Mouse (Mus musculus): Measurements from ENCODE around the gene Olfr1289. TPM values are rescaled to one million over a fixed set of nuclear protein-coding genes. Genes with fewer than 3 reads are reported as not detected.

The Olfr1289 gene
- total RNA-seq (2021): not detected in 2 replicates
- long read RNA-seq, experiment 1: 0 reads
- long read RNA-seq, experiment 2: 0 reads

DNA sequence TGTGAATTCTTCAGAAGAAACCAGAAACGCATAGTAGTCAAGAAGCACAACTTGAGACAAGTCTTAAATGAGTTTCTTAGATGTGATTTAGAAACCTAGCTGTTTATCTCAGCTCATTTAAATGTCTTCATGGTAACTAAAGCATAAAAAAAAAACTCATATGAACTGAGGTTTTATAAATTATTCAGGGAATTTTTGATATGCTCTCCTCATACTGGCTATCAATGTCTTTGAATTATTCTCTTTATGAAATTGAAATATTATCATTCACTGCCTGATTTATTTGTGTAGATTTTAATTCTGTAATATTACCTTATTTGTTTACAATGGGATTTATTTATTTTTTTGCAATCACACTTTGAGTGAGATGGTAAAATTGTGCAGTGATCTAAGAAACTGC, at the start of gene Olfr1289:
TSS of gene Olfr1289 (plus strand) at position 301 of the 400 bp plus-strand sequence.
- DNase-seq: no peak

DNA sequence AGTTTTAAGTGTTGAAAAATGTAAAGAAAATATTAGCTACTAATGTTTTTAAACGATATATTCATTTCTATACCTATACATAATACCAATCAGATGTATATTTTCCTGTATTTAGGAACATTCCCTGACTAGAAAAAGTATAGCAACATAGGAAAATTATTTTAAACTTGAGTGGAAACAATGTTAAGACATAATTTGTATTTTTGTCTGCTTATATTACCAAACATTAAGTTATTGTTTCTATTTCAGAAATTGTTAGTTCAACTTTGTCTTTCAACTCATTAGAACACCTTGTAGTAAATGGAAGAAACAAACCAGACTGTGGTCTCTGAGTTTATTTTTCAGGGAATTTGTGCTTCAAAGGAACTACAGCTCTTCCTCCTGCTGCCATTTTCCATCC, 31.8 kb upstream of the Olfr1289 start, which contains the start of gene Olfr1287:
TSS of gene Olfr1287 (plus strand) at position 301 of the 400 bp plus-strand sequence.
- no peak for DNase-seq

DNA sequence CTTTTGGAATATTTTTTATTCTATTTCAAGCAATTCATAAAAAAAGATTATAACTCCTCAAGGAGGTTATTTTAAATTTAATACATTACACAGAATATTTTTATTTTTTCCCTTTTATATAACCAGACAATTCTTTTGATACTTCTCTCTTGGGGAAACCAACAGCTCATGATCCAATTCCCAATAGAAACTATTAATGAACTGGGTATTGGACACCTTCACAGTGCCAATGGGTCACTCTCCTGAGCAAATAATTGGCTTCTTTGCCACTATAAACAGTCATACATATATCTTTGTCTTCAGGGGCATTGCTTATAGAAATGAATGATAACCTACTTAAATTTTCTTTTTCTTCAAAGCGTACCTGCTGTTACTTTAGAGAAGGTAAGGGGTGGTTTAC, 6.8 kb upstream of the Olfr1289 start, which contains the start of gene Olfr1288:
TSS of gene Olfr1288 (plus strand) at position 301 of the 400 bp plus-strand sequence.
- DNase-seq: no peak

DNA sequence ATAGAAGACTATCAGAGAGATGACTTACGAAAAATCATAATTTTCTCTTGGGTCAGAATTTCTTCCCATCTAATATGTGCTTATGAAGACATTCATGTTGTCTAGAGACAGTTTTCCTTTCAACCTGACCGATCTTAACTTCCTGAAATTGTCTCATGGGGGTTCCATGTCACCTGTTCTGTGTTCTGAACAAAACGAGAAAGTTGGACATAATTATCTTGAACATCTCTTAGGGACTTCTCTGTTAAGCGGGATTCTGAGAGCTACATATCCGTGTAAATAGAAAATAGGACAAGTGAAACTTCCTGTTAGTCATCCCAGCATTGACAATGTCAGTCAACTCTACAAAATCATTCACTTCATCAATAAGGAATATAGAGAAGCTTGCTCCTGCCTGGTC, 13.1 kb downstream of the Olfr1289 start, which contains the start of gene Olfr1290:
TSS of gene Olfr1290 (minus strand) at position 101 of the 400 bp plus-strand sequence.
- DNase-seq: no peak

DNA sequence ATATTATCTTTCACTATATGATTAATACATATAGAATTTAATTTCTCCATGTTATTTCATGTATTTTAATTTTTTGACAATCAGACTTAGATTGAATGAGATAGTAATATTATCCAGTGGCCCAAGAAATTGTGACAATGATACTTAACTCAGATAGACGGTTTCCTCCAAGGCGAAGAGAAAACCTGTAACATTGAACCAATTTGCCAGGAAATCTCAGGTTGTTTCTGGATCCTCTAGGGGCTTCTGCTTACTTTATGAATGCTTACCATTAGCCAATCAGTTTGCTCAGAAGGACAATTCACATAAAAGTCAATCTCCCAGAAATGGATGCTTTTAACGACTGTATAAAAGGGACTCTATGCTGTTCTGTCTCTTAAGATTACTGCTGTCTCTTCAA, 16.3 kb downstream of the Olfr1289 start, which contains the start of gene Olfr1291-ps1:
TSS of gene Olfr1291-ps1 (plus strand) at position 301 of the 400 bp plus-strand sequence.
- no peak for DNase-seq

DNA sequence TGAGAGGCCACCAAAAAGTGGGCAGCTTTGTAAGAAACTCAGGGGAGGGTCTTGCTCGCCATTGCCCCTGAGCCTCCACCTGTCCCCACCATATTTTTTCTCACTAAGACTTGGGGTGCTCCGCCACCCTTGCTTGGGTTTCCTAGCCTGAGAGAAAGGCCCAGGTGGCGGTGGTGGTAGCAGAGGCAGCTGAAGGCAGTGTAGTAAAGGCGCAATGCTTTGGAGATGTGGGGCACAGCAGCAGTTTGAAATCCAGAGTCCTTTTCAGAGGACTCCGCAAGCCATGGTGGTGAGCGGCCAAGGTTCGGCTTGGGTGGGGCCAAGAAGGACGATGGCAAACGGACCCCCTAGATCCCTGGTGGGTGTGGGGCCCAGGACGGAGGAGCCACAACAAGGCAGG, 36.8 kb downstream of the Olfr1289 start:
- DNase-seq: no peak

DNA sequence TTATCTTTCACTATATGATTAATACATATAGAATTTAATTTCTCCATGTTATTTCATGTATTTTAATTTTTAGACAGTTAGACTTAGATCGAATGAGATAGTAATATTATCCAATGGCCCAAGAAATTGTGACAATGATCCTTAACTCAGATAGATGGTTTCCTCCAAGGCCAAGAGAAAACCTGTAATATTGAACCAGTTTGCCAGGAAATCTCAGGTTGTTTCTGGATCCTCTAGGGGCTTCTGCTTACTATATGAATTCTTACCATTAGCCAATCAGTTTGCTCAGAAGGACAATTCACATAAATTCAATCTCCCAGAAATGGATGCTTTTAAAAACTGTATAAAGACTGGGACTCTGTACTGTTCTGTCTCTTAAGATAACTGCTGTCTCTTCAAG, 44.3 kb downstream of the Olfr1289 start, which contains the start of gene Olfr1293-ps:
TSS of gene Olfr1293-ps (plus strand) at position 301 of the 400 bp plus-strand sequence.
- DNase-seq: no peak

Other genes with a start within 250 kb of the Olfr1289 start
- not detected in 2 replicates for gene Olfr1275, start 245.5 kb upstream of the Olfr1289 start, total RNA-seq (2021)
- not detected in 2 replicates for gene Olfr1276, start 226.3 kb upstream of the Olfr1289 start, total RNA-seq (2021)
- gene Olfr1277, start 206.7 kb upstream of the Olfr1289 start, total RNA-seq (2021): not detected in 2 replicates
- not detected in 2 replicates for gene Olfr1278, start 190.7 kb upstream of the Olfr1289 start, total RNA-seq (2021)
- not detected in 2 replicates for gene Olfr1279, start 180.2 kb upstream of the Olfr1289 start, total RNA-seq (2021)
- gene Olfr1280, start 166.8 kb upstream of the Olfr1289 start, total RNA-seq (2021): not detected in 2 replicates
- gene Olfr1281, start 154.3 kb upstream of the Olfr1289 start, total RNA-seq (2021): not detected in 2 replicates
- gene Olfr1282, start 144.7 kb upstream of the Olfr1289 start, total RNA-seq (2021): not detected in 2 replicates
- gene Olfr1283, start 114.0 kb upstream of the Olfr1289 start, total RNA-seq (2021): not detected in 2 replicates
- gene Olfr1284, start 105.3 kb upstream of the Olfr1289 start, total RNA-seq (2021): not detected in 2 replicates
- not detected in 2 replicates for gene Olfr1286, start 57.7 kb upstream of the Olfr1289 start, total RNA-seq (2021)
- not detected in 2 replicates for gene Olfr1287, start 31.7 kb upstream of the Olfr1289 start, total RNA-seq (2021)
- not detected in 2 replicates for gene Olfr1288, start 6.7 kb upstream of the Olfr1289 start, total RNA-seq (2021)
- gene Olfr1290, start 13.0 kb downstream of the Olfr1289 start, total RNA-seq (2021): not detected in 2 replicates
- gene Olfr1291-ps1, start 16.4 kb downstream of the Olfr1289 start, total RNA-seq (2021): not detected in 2 replicates
- gene Olfr1293-ps, start 44.4 kb downstream of the Olfr1289 start, total RNA-seq (2021): not detected in 2 replicates
- not detected in 2 replicates for gene Olfr1294, start 59.5 kb downstream of the Olfr1289 start, total RNA-seq (2021)
- gene Olfr1295, start 88.9 kb downstream of the Olfr1289 start, total RNA-seq (2021): not detected in 2 replicates
- not detected in 2 replicates for gene Olfr1297, start 145.7 kb downstream of the Olfr1289 start, total RNA-seq (2021)
- gene Olfr1298, start 168.4 kb downstream of the Olfr1289 start, total RNA-seq (2021): not detected in 2 replicates
- not detected in 2 replicates for gene Olfr1299, start 180.6 kb downstream of the Olfr1289 start, total RNA-seq (2021)

All from adrenal gland, postnatal 14 days (tissue).